Mouse (Mus musculus) stomach, embryonic 14.5 days (tissue): ENCODE data around the gene Pogk. TPM values are rescaled to one million over a fixed set of nuclear protein-coding genes. Genes with fewer than 3 reads are reported as not detected.

Experiments
- ATAC-seq: fragments of 200-750 bp; cut with Nextera tagmentation; 2 replicates; pipeline ENCODE4 v1.8.0; 2017; ENCODE audit warnings: low read depth, moderate TSS enrichment; ENCODE audit not compliant: insufficient number of reproducible peaks, insufficient read depth, low FRiP score
- H3K27ac ChIP-seq: fragments of 300-500 bp; sonication (generic); 2 replicates; pipeline ENCODE4 v1.5.1; 2014; ENCODE audit warnings: mild to moderate bottlenecking, low read length, moderate library complexity, mixed read lengths
- H3K27me3 ChIP-seq: fragments of 300-500 bp; sonication (generic); 2 replicates; pipeline ENCODE4 v1.6.1; 2014; ENCODE audit warnings: low read length, control low read depth, mixed read lengths; ENCODE audit not compliant: control insufficient read depth, insufficient read depth
- H3K36me3 ChIP-seq: fragments of 300-500 bp; sonication (generic); 2 replicates; pipeline ENCODE4 v1.6.1; 2014; ENCODE audit warnings: mild to moderate bottlenecking, control low read depth, low read length, moderate library complexity, mixed read lengths; ENCODE audit not compliant: control insufficient read depth, insufficient read depth
- H3K4me1 ChIP-seq: fragments of 300-500 bp; sonication (generic); 2 replicates; pipeline ENCODE4 v1.6.1; 2014; ENCODE audit warnings: low read length, control low read depth, mixed read lengths; ENCODE audit not compliant: control insufficient read depth, insufficient read depth
- H3K4me2 ChIP-seq: fragments of 300-500 bp; sonication (generic); replicated peaks from 2 replicates; pipeline ENCODE4 v1.6.1; 2014; ENCODE audit warnings: low read depth, low read length, control low read depth
- H3K4me3 ChIP-seq: fragments of 300-500 bp; sonication (generic); 2 replicates; pipeline ENCODE4 v1.5.1; 2014; ENCODE audit warnings: low read depth, low read length, control low read depth
- H3K9ac ChIP-seq: fragments of 300-500 bp; sonication (generic); replicated peaks from 2 replicates; pipeline ENCODE4 v1.6.1; 2014; ENCODE audit warnings: low read depth, mild to moderate bottlenecking, control low read depth, low read length, moderate library complexity, mixed read lengths
- H3K9me3 ChIP-seq: fragments of 300-500 bp; sonication (generic); 2 replicates; pipeline ENCODE4 v1.6.1; 2016; ENCODE audit warnings: low read depth, low read length, control low read depth; ENCODE audit not compliant: control insufficient read depth
- WGBS: fragments of 180-500 bp; shearing (Covaris S2); extraction: QIAGEN DNeasy Blood & Tissue Kit; methylation state at CpG from one replicate; pipeline ENCODE4 v1.1.7; 2014; 5-methylcytosine and 5-hydroxymethylcytosine counted together
- polyA plus RNA-seq: library from polyadenylated mRNA; unstranded; fragments of >200 nt; fragmentation: Nextera tagmentation; extraction: Ambion mirVana; gene quantifications from 2 replicates; pipeline ENCODE4 v1.2.1, GENCODE M21; 2014

The Pogk gene
- polyA plus RNA-seq, 1 experiment from 2014 or later: 20.6 TPM

DNA sequence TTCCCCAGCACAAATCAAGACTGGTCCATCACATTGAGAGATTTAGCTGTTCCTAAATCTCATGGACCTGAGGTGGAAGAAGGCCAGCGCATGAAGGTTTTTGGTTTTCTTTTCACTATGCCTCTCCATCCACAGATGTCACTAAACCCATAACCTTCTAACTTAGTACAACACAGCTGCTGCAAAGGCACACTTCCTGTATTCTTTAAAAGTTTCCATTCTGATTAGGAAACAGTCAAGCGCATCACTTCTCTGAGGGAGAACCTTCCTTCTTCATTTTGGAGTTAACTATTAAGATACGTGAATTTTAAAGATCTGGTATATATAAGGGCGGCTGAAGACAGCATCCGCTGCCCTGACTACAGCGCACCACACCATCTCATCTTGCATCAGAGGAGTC lies 64.1 kb downstream of the Pogk start:
- Histone ChIP-seq H3K27me3 (no peaks in the 10 kb centered on the region), H3K27ac (no peak overlapping the region), H3K9ac (no peak overlapping the region), H3K4me3 (no peak overlapping the region), H3K9me3 (no peaks in the 10 kb centered on the region), H3K4me1 (no peaks in the 10 kb centered on the region), H3K4me2 (no peak overlapping the region), H3K36me3 (no peaks in the 10 kb centered on the region)
- 92% methylated on average over 6 of the region's 6 CpGs for WGBS
- no peak for ATAC-seq

DNA sequence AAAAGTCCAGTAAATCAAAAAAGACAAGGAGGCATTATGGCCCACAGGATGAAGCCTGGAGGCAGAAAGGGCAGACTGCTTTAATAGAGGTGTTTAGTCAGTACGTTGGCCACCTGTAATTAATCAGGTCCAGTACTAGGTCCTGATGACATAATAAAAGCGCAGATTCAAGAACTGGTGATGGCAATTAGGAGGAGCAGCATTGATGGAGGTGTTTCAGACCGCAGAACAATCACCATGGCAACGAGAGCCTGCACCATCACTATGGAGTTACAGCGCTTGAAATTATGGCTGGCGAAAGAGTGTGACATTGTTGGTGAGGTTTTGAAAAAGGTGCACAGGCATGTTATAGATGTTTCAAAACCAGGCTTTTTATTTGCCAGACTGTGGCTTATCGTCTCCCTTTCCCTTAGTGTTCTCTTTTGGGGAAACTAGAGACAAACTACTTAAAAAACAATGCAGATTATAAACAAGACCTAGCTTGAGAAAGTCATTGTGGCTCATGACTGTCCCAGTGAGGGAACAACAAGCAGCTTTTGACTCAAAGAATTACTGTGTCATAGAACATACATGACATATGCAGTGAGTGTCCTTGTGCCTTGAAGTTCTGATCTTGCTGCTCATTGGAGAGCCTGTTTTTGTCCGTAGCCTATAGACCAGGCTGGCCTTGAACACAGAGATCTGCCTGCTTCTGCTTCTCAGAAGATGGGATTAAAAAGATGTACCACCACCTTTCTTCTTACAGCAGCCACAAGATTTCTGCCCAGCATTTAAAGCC lies 65.2 kb downstream of the Pogk start:
- no peak overlapping the region for H3K4me3 ChIP-seq
- no peaks in the 10 kb centered on the region for H3K9me3 ChIP-seq
- H3K9ac ChIP-seq: no peak overlapping the region
- H3K36me3 ChIP-seq: no peaks in the 10 kb centered on the region
- no peaks in the 10 kb centered on the region for H3K4me1 ChIP-seq
- no peaks in the 10 kb centered on the region for H3K27me3 ChIP-seq
- no peak for ATAC-seq
- WGBS: 78% methylated on average over 8 of the region's 8 CpGs
- H3K4me2 ChIP-seq: no peak overlapping the region
- no peak overlapping the region for H3K27ac ChIP-seq

DNA sequence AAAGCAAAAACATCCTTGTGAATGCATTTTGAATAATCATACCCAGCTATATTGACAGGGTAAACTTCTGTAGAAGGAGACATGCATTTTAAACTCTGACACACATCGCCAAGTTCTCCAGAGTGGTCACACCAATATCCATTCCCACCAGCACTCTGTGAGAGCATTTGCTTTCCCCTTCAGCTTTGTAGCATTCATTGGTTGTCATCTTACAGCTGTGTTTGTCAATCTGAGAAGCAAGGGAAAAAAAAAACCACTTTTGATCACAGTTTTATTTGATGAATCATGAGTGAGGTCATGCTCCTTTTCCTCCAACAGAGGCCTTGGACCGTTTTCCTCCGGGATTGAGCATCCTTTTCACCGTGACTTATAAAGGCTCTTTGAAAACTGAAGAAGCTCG lies 66.1 kb downstream of the Pogk start:
- WGBS: 66% methylated on average over 5 of the region's 5 CpGs
- no peaks in the 10 kb centered on the region for H3K4me1 ChIP-seq

DNA sequence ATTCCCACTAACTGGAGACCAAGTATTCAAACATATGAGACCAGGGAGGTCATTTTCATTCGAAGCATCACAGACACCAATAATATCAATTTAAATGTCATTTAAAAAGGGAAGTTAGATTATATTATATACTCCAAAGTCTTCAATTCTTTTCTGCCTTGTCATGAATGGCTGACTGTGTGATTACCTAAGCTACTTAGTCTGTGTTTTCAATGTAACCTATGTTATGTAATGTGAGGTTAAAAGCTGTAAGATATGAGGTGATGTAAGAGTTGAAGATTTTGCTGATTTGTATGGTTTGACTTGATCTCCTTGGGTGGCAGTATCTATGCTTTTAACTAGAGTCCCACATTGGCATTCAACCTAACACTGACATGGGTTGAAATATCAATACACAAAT lies 67.1 kb downstream of the Pogk start:
- Histone ChIP-seq H3K4me3 (no peak overlapping the region), H3K27ac (no peak overlapping the region), H3K4me2 (no peak overlapping the region), H3K27me3 (no peaks in the 10 kb centered on the region), H3K4me1 (no peaks in the 10 kb centered on the region), H3K9me3 (no peaks in the 10 kb centered on the region), H3K9ac (no peak overlapping the region), H3K36me3 (no peaks in the 10 kb centered on the region)
- ATAC-seq: no peak
- WGBS: 72% methylated on average over 1 of the region's 1 CpGs

More for the DNA sequence above, 66.1 kb downstream of the Pogk start:
- Histone ChIP-seq H3K4me3 (no peak overlapping the region), H3K36me3 (no peaks in the 10 kb centered on the region), H3K9ac (no peak overlapping the region), H3K27me3 (no peaks in the 10 kb centered on the region), H3K9me3 (no peaks in the 10 kb centered on the region), H3K27ac (no peak overlapping the region), H3K4me2 (no peak overlapping the region)
- no peak for ATAC-seq

DNA sequence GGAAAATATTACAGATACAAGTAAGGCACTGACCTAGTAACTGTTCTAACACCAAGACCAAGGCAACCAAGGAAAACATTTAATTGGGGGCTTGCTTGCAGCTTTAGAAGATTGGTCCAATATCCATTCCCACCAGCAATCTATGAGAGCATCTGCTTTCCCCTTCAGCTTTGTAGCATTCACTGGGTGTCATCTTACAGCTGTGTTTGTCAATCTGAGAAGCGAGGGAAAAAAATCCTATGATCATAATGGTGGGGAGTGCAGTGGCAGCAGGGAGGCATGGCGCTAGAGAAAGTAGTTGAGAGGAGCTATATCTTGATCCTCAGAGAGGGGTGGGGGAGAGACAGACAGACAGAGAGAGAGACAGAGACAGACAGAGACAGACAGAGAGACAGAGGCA lies 67.6 kb downstream of the Pogk start:
- no peak overlapping the region for H3K9ac ChIP-seq
- H3K4me1 ChIP-seq: no peaks in the 10 kb centered on the region
- no peaks in the 10 kb centered on the region for H3K36me3 ChIP-seq
- H3K9me3 ChIP-seq: no peaks in the 10 kb centered on the region
- no peak for ATAC-seq
- no peak overlapping the region for H3K4me3 ChIP-seq
- no peak overlapping the region for H3K27ac ChIP-seq
- H3K4me2 ChIP-seq: no peak overlapping the region
- whole genome bisulfite sequencing: 65% methylated on average over 2 of the region's 2 CpGs
- H3K27me3 ChIP-seq: no peaks in the 10 kb centered on the region

DNA sequence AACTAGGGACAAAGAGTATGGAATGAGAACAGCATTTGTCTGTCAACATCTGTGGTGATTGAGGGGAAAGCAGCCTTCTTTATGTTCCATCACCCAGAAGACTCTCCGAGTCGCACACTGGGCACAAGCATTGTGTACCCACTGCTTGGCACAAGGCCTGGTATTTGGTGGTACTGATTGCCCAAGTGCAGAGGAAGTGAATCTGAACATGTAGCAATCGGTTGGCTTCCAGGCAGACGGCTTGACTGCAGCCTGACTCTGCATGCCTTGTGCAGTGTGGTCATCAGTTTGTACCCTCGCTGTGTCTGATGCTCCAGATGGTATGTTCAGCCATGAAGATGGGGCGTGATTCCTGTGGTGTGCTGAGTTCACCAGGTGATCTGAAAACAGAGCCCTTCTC lies 70.6 kb downstream of the Pogk start:
- Histone ChIP-seq H3K4me3 (no peak overlapping the region), H3K36me3 (no peaks in the 10 kb centered on the region), H3K4me2 (no peak overlapping the region), H3K27ac (no peak overlapping the region), H3K4me1 (no peaks in the 10 kb centered on the region), H3K9ac (no peak overlapping the region), H3K9me3 (no peaks in the 10 kb centered on the region), H3K27me3 (no peaks in the 10 kb centered on the region)
- ATAC-seq: no peak
- WGBS: 87% methylated on average over 6 of the region's 6 CpGs

Other genes starting within 250 kb of the Pogk start
- gene Mael, start 171.1 kb downstream of the Pogk start, polyA plus RNA-seq: 0.16 TPM in 1 of 2 replicates, not detected in the other
- gene Ildr2, start 155.7 kb downstream of the Pogk start, polyA plus RNA-seq: 1.1 TPM in 2 replicates
- 50.1 and 56.0 TPM in 2 replicates for gene Tada1, start 30.8 kb downstream of the Pogk start, polyA plus RNA-seq
- gene Gm4846, start 87.7 kb upstream of the Pogk start, polyA plus RNA-seq: not detected in 2 replicates
- not detected in 2 replicates for gene Gm4847, start 237.8 kb upstream of the Pogk start, polyA plus RNA-seq